Mouse (Mus musculus) liver, postnatal 0 days (tissue): ENCODE data around the gene Jakmip3.

ENCODE experiments used
- CTCF ChIP-seq: sonication (generic); IDR thresholded peaks from 2 replicates; pipeline ENCODE4 v1.5.1; 2016; ENCODE audit warnings: antibody characterized with exemption, low read depth
- EP300 ChIP-seq: IDR thresholded peaks from 2 replicates; pipeline ENCODE4 v1.6.1; 2016; ENCODE audit warnings: antibody characterized with exemption, low read depth, mild to moderate bottlenecking

- no peak for TF ChIP-seq EP300
- no peak for TF ChIP-seq CTCF
These were observed 31.7 kb upstream of the Jakmip3 start for GRCm38 (mm10) chr7:138908768-138909276.
